Comparison of ENCODE assay signal across 13 mouse cellular contexts in genomic region chr1:192755685-192756606, GRCm38 (mm10). TPM values are rescaled to one million over a fixed set of nuclear protein-coding genes. Genes with fewer than 3 reads are reported as not detected.
DNase-seq lines count a peak whose midpoint lies in the region; ATAC-seq lines count a peak whose summit lies in the region.
"Had no signal": no experiment of that assay in that cellular context is flagged by ENCODE, and none has a peak within 500 bp of the region (broad histone marks: within the 10 kb centered on the region; RNA-seq: fewer than 3 reads in every experiment).

No protein-coding gene starts in this region.

- DNase-seq in limb, embryonic 10.5 days (ENCODE audit: low spot score): no peak
- DNase-seq in midbrain, embryonic 10.5 days (ENCODE audit: low spot score): peak; percentile 27
- DNase-seq in retina, embryonic 14.5 days (ENCODE audit: low spot score): peak; percentile 80
- no peak for DNase-seq in spleen, adult 12 weeks (ENCODE audit: low spot score)
- no peak for DNase-seq in adrenal gland, postnatal 4 days (ENCODE audit: low spot score in 2 of 2)
- DNase-seq in ovary, adult 18-20 months (ENCODE audit: low spot score): no peak
- DNase-seq: kidney, adult 11 months; right cerebral cortex, adult 18-20 months had no signal

- no peak overlapping the region for H3K4me3 ChIP-seq in limb, embryonic 12.5 days (replicated peaks)
- H3K4me3 ChIP-seq in limb, embryonic 10.5 days: no peak overlapping the region
- H3K4me3 ChIP-seq in forebrain, embryonic 13.5 days: no peak overlapping the region
- H3K4me3 ChIP-seq in midbrain, embryonic 10.5 days: no peak overlapping the region
- H3K4me3 ChIP-seq: erythroblast, embryonic 14.5 days had no signal

- no peak overlapping the region for H3K4me2 ChIP-seq in limb, embryonic 12.5 days
- peak overlapping the region; percentile 17; the same call in 1 of the 2 replicates for H3K4me2 ChIP-seq in forebrain, embryonic 13.5 days

- no peaks in the 10 kb centered on the region for H3K36me3 ChIP-seq in limb, embryonic 12.5 days
- 0 out of 2 replicates have a peak, but pooled peaks cover 5% of the 10 kb centered on the region for H3K36me3 ChIP-seq in limb, embryonic 10.5 days
- H3K36me3 ChIP-seq in forebrain, embryonic 13.5 days (ENCODE audit: poor library complexity, severe bottlenecking): no peaks in the 10 kb centered on the region
- H3K36me3 ChIP-seq in midbrain, embryonic 10.5 days: no peaks in the 10 kb centered on the region

- no peak for ATAC-seq in limb, embryonic 12.5 days (ENCODE audit: insufficient number of reproducible peaks, insufficient read depth, low FRiP score, low TSS enrichment, low read depth)
- ATAC-seq in forebrain, embryonic 13.5 days: peak; percentile 96
- ATAC-seq: CD4-positive, CD25-positive, alpha-beta regulatory T cell, adult 4 months had no signal

- H3K9me3 ChIP-seq in limb, embryonic 12.5 days: no peaks in the 10 kb centered on the region
- H3K9me3 ChIP-seq in limb, embryonic 10.5 days (replicated peaks): no peaks in the 10 kb centered on the region
- no peaks in the 10 kb centered on the region for H3K9me3 ChIP-seq in forebrain, embryonic 13.5 days (replicated peaks)
- H3K9me3 ChIP-seq in midbrain, embryonic 10.5 days (replicated peaks): no peaks in the 10 kb centered on the region

- 65% methylated on average over 13 of the region's 13 CpGs for WGBS in limb, embryonic 12.5 days
- 71% methylated on average over 13 of the region's 13 CpGs for WGBS in limb, embryonic 10.5 days
- 35% methylated on average over 13 of the region's 13 CpGs for WGBS in forebrain, embryonic 13.5 days
- 67% methylated on average over 13 of the region's 13 CpGs for WGBS in midbrain, embryonic 10.5 days

- H3K27ac ChIP-seq in limb, embryonic 12.5 days: peak overlapping the region; percentile 14; the same call in 1 of the 2 replicates
- no peak overlapping the region; the same call in 1 of the 2 replicates for H3K27ac ChIP-seq in limb, embryonic 10.5 days
- H3K27ac ChIP-seq in forebrain, embryonic 13.5 days: peak overlapping the region; percentile 69
- H3K27ac ChIP-seq in midbrain, embryonic 10.5 days (replicated peaks): peak overlapping the region; percentile 66
- H3K27ac ChIP-seq: macrophage had no signal

- no peak overlapping the region for H3K9ac ChIP-seq in limb, embryonic 12.5 days (replicated peaks)
- 0 out of 2 replicates have a peak overlapping the region, but pooled peaks have one; percentile 10 for H3K9ac ChIP-seq in forebrain, embryonic 13.5 days

- H3K4me1 ChIP-seq in limb, embryonic 12.5 days (replicated peaks): peaks cover 24% of the 10 kb centered on the region
- H3K4me1 ChIP-seq in limb, embryonic 10.5 days: peaks cover 21% of the 10 kb centered on the region
- peaks cover 28% of the 10 kb centered on the region for H3K4me1 ChIP-seq in forebrain, embryonic 13.5 days
- H3K4me1 ChIP-seq in midbrain, embryonic 10.5 days: peaks cover 33% of the 10 kb centered on the region

- no peaks in the 10 kb centered on the region for H3K27me3 ChIP-seq in limb, embryonic 12.5 days
- no peaks in the 10 kb centered on the region for H3K27me3 ChIP-seq in limb, embryonic 10.5 days (ENCODE audit: low read depth, poor library complexity, severe bottlenecking)
- H3K27me3 ChIP-seq in forebrain, embryonic 13.5 days: no peaks in the 10 kb centered on the region
- H3K27me3 ChIP-seq in midbrain, embryonic 10.5 days (ENCODE audit: low read depth, poor library complexity, severe bottlenecking): no peaks in the 10 kb centered on the region

RNA-seq across cellular contexts. Expression of gene Hhat, which starts 15.1 kb away (rescaled TPM):
- polyA plus RNA-seq in limb, embryonic 12.5 days (2016; fragmentation: Nextera tagmentation; extraction: Ambion mirVana): 10.8 and 12.0 TPM in 2 replicates
- 13.2 and 13.7 TPM in 2 replicates for polyA plus RNA-seq in limb, embryonic 10.5 days (2016; fragmentation: Nextera tagmentation; extraction: Ambion mirVana)
- polyA plus RNA-seq in forebrain, embryonic 13.5 days (2015; fragmentation: Nextera tagmentation; extraction: Ambion mirVana): 2.6 and 3.2 TPM in 2 replicates
- 8.0 and 8.2 TPM in 2 replicates for polyA plus RNA-seq in midbrain, embryonic 10.5 days (2016; fragmentation: Nextera tagmentation; extraction: Ambion mirVana)
- total RNA-seq in adrenal gland, postnatal 4 days (2021): 10 to 100 TPM; 14.4 to 15.1 TPM
- polyA plus RNA-seq: erythroblast, embryonic 14.5 days had no signal

Comparison
In these comparisons a context has a peak if more than half of its experiments do, and no peak if none do; other contexts are left out.
1. DNase-seq: peak in midbrain, embryonic 10.5 days (single experiment) and retina, embryonic 14.5 days (single experiment); none in limb, embryonic 10.5 days (single experiment), spleen, adult 12 weeks (single experiment), adrenal gland, postnatal 4 days (0 of 2) and ovary, adult 18-20 months (single experiment).